Mouse (Mus musculus) brain, adult 2 months (tissue): ENCODE measurements around the gene Gin1.

ENCODE experiments used
- DNase-seq: peaks from one replicate; pipeline ENCODE4 v3.0.0; 2011; ENCODE audit warnings: low read depth, low spot score

The Gin1 gene

GRCm38 (mm10) chr1:97787674-97788073 is 17.7 kb downstream of the Gin1 start:
- no peak for DNase-seq

DNA sequence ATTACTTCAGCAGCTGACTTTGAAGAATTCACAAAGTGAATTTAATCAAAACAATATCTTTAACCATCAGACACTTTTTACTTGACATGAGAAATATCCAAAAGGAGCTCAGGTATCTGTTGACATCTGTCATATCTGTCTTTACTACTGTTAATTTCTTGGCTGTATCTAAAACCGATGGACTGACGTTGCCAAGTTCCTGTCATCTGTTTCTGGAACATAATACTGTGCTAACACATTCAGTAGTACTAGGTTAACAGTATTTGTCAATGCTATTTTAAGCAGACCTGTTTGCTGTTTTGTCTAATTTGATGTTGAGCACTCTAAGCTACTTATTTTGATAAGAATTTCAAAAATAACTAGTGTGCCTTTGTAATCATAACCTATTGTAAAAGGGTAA is 18.5 kb downstream of the Gin1 start:
- no peak for DNase-seq

DNA sequence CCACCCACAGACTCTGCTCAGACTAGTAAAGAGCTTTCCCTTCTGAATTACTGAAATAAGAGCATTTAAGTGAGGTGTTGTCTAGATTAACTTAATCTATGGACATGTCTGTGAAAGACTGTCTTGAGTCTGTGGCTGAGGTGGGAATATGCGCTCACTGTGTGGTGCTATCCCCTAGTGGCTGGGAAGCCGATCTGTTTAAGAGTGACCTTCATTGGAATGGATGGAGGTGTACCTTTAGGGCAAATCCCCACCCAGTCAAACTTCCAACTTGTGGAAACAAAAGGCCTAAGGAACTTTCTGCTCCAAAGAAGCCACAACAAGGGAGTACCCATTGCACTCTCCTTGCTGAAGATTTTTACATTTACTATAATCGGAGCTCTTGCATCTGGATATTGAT is 24.1 kb downstream of the Gin1 start:
- no peak for DNase-seq

DNA sequence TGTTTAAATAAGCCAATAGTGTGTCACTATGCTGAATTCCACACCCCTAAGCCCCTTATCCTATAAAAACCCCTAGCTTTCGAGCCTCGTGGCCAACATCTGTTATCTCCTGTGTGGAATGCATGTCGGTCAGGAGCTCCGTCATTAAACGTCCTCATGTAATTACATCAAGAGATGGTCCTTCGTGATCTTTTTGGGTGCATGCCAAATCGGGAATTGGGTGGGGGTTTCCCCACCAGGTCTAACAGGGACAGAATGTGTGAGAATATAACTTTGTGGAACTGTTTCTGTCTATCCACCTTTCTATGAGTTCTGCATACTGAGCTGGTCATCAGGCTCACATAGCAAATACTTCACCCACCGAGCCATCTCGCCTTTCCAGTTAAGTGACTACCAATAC is 26.0 kb downstream of the Gin1 start:
- no peak for DNase-seq

DNA sequence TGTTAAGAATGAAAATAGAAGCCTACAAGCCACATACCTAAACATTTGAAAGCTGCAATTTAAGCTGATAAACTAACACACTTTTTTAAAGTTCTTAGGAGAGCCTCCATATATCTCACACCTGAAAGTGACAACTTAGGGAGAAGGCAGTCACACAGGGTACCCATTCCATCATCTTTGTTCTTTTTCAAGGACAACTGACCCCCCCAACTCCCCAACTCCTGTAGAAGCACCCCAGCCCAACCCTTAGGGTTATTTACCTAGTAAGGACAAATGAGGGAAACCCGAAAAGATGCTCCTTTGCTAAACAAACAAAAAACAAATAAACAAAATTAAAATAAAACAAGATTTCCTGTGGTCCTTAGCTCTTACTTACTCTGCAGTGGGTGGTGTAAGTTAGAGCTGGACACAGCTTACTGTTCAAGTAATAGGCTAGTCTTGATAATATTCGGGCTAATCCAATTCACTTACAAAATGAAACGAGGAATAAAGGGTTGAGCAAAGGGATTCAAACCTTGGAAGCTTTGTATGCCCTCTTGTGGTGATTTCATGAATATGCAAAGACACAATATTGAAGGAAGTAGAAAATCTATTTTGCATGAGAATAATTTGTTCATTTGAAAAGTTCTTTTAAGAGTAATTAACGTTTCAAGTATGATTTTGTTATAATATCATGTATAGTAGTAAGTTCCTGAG is 32.4 kb downstream of the Gin1 start:
- peak; percentile 48 for DNase-seq

DNA sequence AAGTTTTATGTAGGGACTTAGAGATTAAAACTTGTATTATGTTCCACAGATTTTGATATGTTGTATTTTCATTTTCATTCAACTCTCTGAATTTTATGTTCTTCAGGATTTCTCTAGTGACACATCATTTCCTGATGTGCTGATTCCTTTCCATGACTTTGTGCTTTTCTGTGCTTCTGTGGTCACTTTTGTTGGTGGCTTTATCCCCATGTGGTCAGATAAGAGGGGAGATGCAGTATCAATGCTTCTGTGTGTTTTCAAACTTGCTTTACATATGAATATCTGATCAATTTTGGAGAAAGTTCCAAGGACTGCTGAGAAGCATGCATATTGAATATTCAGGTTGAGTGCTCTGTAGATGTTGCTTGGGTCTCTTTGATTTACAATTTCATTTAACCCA is 34.5 kb downstream of the Gin1 start:
- no peak for DNase-seq

- peak; percentile 62 for DNase-seq
These were observed 39.4 kb downstream of the Gin1 start for GRCm38 (mm10) chr1:97809255-97809912.

DNA sequence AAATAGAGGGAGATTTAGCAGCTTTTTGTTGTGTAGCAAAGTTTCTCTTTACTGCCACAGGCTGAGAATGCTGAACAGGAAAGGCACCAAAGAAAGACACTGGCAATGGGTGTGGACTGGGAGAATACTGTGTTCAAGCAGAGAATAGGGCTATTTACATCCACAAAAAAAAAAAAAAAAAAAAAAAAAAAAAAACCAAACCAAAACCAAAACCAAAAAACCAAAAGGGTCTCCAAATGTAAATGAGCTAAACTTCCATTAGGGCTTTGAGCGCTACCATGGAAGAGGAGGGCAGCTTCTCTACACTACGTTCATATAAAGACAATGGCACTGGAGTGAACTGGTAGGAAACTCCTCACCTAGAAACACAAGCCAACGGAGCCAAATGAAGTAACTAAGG is 51.3 kb downstream of the Gin1 start:
- DNase-seq: no peak

DNA sequence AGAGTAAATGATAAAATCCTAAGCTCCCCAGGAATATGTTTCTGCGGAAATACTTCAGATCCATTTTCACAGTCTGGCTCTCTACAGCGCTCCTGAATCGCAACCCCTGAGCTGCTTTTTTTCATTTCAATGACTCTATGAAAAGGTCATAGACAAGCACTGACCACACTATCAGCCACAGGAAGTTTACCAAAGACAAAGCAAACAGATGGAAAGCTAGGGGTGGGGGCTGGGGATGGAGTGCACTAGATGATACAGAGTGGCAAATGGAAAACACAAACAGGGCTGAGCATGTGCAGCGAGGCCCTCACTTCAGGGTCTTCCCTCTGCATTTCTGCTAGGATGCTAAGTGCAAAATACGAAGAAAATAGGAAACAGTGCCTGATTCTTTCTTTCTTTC is 52.2 kb downstream of the Gin1 start:
- no peak for DNase-seq

- no peak for DNase-seq
These were observed 52.9 kb downstream of the Gin1 start for GRCm38 (mm10) chr1:97822904-97823303.

GRCm38 (mm10) chr1:97827566-97827965 is 57.6 kb downstream of the Gin1 start:
- peak; percentile 72 for DNase-seq

DNA sequence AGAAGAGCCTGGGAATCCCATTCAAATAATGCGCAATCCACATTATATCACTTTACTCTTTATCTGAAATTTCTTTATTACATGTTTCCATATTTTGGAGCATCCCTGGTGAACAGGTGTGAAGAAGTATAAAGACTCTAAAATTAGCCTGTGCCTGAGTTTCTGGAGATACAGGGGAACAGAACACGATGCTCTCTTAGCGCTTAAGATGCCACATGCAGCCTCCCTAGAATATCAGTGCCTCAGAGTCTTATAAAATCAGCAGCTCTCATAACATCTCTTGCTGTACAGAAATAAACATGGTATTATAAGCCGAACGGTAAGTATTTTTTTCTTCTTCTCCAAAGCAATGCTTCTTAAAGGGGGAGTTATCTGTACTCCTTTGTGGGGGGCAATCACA is 58.1 kb downstream of the Gin1 start:
- peak; percentile 53 for DNase-seq

- DNase-seq: peak; percentile 76
These were observed 63.7 kb downstream of the Gin1 start for GRCm38 (mm10) chr1:97833466-97834353.

DNA sequence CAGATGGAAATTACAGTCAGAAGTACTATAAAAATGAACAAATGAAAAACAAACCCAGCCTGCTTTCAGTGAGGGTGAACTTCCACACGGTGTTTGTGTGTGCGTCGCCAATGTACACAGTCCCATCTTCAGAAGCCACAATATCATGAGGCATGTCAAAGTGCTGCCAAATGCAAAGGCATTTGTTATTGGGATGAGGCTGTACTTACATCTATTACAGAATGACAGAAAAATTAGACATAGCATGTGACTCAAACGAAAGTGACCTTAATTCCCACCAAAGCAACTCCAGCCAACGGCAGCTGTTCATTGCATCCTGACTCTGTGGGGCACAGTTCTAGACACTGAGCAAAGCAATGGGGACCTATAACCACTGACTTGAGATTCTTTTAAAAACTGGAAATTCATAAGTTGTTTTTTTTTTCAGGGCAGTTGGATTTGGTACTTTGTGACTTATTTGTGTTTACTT is 64.4 kb downstream of the Gin1 start:
- DNase-seq: no peak
